Mouse (Mus musculus) c-Kit-positive CD71-positive TER-119-positive erythroid progenitor cells, embryonic 14.5 days (primary cell): ENCODE results near the gene Gpr61.

Source experiments
- DNase-seq: peaks from one replicate; pipeline ENCODE4 v3.0.0-alpha.2; 2013; ENCODE audit warnings: low spot score

Gpr61 gene

GRCm38 (mm10) chr3:108154656-108155055 lies at the start of gene Gpr61:
TSS of gene Gpr61 (minus strand) at chr3:108154882.
- DNase-seq = no peak

- no peak for DNase-seq
Measured at GRCm38 (mm10) chr3:108204470-108204869, 49.8 kb upstream of the Gpr61 start.

- DNase-seq = peak; percentile 69
Measured at GRCm38 (mm10) chr3:108203621-108204325, 49.1 kb upstream of the Gpr61 start.

GRCm38 (mm10) chr3:108203212-108203611 lies 48.5 kb upstream of the Gpr61 start:
- no peak for DNase-seq

GRCm38 (mm10) chr3:108202506-108202905 lies 47.8 kb upstream of the Gpr61 start:
- DNase-seq = no peak

GRCm38 (mm10) chr3:108200329-108201323 lies 45.9 kb upstream of the Gpr61 start, which contains the start of gene Cyb561d1:
TSS of gene Cyb561d1 (minus strand) at chr3:108201212.
- DNase-seq = peak; percentile 93

- no peak for DNase-seq
Measured at GRCm38 (mm10) chr3:108199231-108199630, 44.5 kb upstream of the Gpr61 start.

GRCm38 (mm10) chr3:108197066-108197497 lies 42.4 kb upstream of the Gpr61 start:
- DNase-seq = no peak

- no peak for DNase-seq
Measured at GRCm38 (mm10) chr3:108195941-108196590, 41.4 kb upstream of the Gpr61 start.

GRCm38 (mm10) chr3:108195287-108195686 lies 40.6 kb upstream of the Gpr61 start:
- DNase-seq = no peak

- DNase-seq = no peak
Measured at GRCm38 (mm10) chr3:108193686-108194085, 39.0 kb upstream of the Gpr61 start.

GRCm38 (mm10) chr3:108189897-108190296 lies 35.2 kb upstream of the Gpr61 start:
- DNase-seq = no peak

- no peak for DNase-seq
Measured at GRCm38 (mm10) chr3:108188716-108189490, 34.2 kb upstream of the Gpr61 start.

GRCm38 (mm10) chr3:108187111-108187795 lies 32.6 kb upstream of the Gpr61 start:
- no peak for DNase-seq

GRCm38 (mm10) chr3:108186098-108187047 lies 31.7 kb upstream of the Gpr61 start, which contains the start of gene Amigo1:
TSS of gene Amigo1 (plus strand) at chr3:108186335.
- DNase-seq = no peak

GRCm38 (mm10) chr3:108185460-108186097 lies 30.9 kb upstream of the Gpr61 start:
- no peak for DNase-seq

- DNase-seq = no peak
Measured at GRCm38 (mm10) chr3:108184742-108185141, 30.1 kb upstream of the Gpr61 start.

- no peak for DNase-seq
Measured at GRCm38 (mm10) chr3:108180514-108180913, 25.8 kb upstream of the Gpr61 start.
